Mouse (Mus musculus) hindbrain, embryonic 16.5 days (tissue): ENCODE data around the gene Il12rb1. TPM values are rescaled to one million over a fixed set of nuclear protein-coding genes. Genes with fewer than 3 reads are reported as not detected.

ENCODE experiments used
- ATAC-seq: fragments of 200-750 bp; cut with Nextera tagmentation; 2 replicates; pipeline ENCODE4 v1.8.0; 2017; ENCODE audit warnings: moderate TSS enrichment, moderate library complexity
- H3K27ac ChIP-seq: fragments of 300-500 bp; sonication (generic); 2 replicates; pipeline ENCODE4 v1.5.1; 2014; ENCODE audit warnings: low read depth, mild to moderate bottlenecking, control low read depth, low read length, moderate library complexity
- H3K27me3 ChIP-seq: fragments of 300-500 bp; sonication (generic); replicated peaks from 2 replicates; pipeline ENCODE4 v1.6.1; 2014; ENCODE audit warnings: low read length; ENCODE audit not compliant: control insufficient read depth, insufficient read depth
- H3K36me3 ChIP-seq: fragments of 300-500 bp; sonication (generic); 2 replicates; pipeline ENCODE4 v1.6.1; 2014; ENCODE audit warnings: mild to moderate bottlenecking, low read length, moderate library complexity, mixed read lengths; ENCODE audit not compliant: control insufficient read depth, insufficient read depth
- H3K4me1 ChIP-seq: fragments of 300-500 bp; sonication (generic); 2 replicates; pipeline ENCODE4 v1.6.1; 2014; ENCODE audit warnings: low read depth, low read length; ENCODE audit not compliant: control insufficient read depth, insufficient read depth
- H3K4me2 ChIP-seq: fragments of 300-500 bp; sonication (generic); 2 replicates; pipeline ENCODE4 v1.6.1; 2014; ENCODE audit warnings: mild to moderate bottlenecking, low read length, control low read depth, moderate library complexity
- H3K4me3 ChIP-seq: fragments of 300-500 bp; sonication (generic); 2 replicates; pipeline ENCODE4 v1.5.1; 2014; ENCODE audit warnings: mild to moderate bottlenecking, low read length, control low read depth, moderate library complexity
- H3K9ac ChIP-seq: fragments of 300-500 bp; sonication (generic); 2 replicates; pipeline ENCODE4 v1.6.1; 2014; ENCODE audit warnings: low read depth, mild to moderate bottlenecking, control low read depth, low read length, moderate library complexity
- H3K9me3 ChIP-seq: fragments of 300-500 bp; sonication (generic); 2 replicates; pipeline ENCODE4 v1.6.1; 2014; ENCODE audit warnings: mild to moderate bottlenecking, low read length, moderate library complexity; ENCODE audit not compliant: control insufficient read depth
- WGBS: fragments of 180-500 bp; shearing (Covaris S2); extraction: QIAGEN DNeasy Blood & Tissue Kit; methylation state at CpG from one replicate; pipeline ENCODE4 v1.1.7; 2014; 5-methylcytosine and 5-hydroxymethylcytosine counted together
- polyA plus RNA-seq: library from polyadenylated mRNA; unstranded; fragments of >200 nt; fragmentation: Nextera tagmentation; extraction: Ambion mirVana; gene quantifications from 2 replicates; pipeline ENCODE4 v1.2.1, GENCODE M21; 2015

Gene Il12rb1
- polyA plus RNA-seq, 1 experiment from 2014 or later, result 0.14 TPM

GRCm38 (mm10) chr8:70772075-70772474 is 36.2 kb upstream of the Il12rb1 start:
- H3K27me3 ChIP-seq, result no peaks in the 10 kb centered on the region
- H3K4me3 ChIP-seq, result no peak overlapping the region
- H3K36me3 ChIP-seq, result peaks cover 41% of the 10 kb centered on the region
- no peaks in the 10 kb centered on the region for H3K9me3 ChIP-seq
- peaks cover 34% of the 10 kb centered on the region for H3K4me1 ChIP-seq
- no peak overlapping the region for H3K9ac ChIP-seq
- H3K27ac ChIP-seq, result no peak overlapping the region
- H3K4me2 ChIP-seq, result no peak overlapping the region
- 95% methylated on average over 13 of the region's 13 CpGs for WGBS
- ATAC-seq, result no peak

DNA sequence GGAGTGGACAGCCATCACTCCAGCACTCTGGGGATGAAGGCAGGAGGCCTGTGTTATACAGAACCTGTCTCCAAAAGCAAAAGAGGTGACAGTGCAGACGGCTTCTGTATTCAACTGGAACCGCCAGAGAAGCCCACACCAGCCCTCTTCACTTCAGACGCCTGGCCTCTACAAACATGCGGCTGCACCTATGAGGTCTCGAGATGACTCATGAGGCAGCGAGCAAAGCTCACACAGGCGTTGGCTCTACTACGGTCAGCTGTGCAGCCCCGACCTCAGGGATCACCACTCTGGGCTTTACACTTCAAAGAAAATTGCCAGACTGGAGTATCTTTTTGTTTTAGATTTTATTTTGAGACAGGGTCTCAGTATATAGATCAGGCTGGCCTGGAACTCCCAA is 35.4 kb upstream of the Il12rb1 start:
- no peak overlapping the region for H3K4me3 ChIP-seq
- H3K36me3 ChIP-seq, result peaks cover 40% of the 10 kb centered on the region
- peak overlapping the region; percentile 27; the same call in 1 of the 2 replicates for H3K4me2 ChIP-seq
- H3K9me3 ChIP-seq, result no peaks in the 10 kb centered on the region
- no peaks in the 10 kb centered on the region for H3K27me3 ChIP-seq
- no peak for ATAC-seq
- H3K9ac ChIP-seq, result no peak overlapping the region
- H3K4me1 ChIP-seq, result peaks cover 39% of the 10 kb centered on the region
- 91% methylated on average over 9 of the region's 9 CpGs for WGBS
- H3K27ac ChIP-seq, result no peak overlapping the region

- ATAC-seq, result no peak
- H3K4me1 ChIP-seq, result peaks cover 44% of the 10 kb centered on the region
- peaks cover 38% of the 10 kb centered on the region for H3K36me3 ChIP-seq
- 60% methylated on average over 5 of the region's 5 CpGs for WGBS
- no peak overlapping the region for H3K4me3 ChIP-seq
- no peaks in the 10 kb centered on the region for H3K9me3 ChIP-seq
- no peaks in the 10 kb centered on the region for H3K27me3 ChIP-seq
- H3K9ac ChIP-seq, result peak overlapping the region; percentile 38; the same call in 1 of the 2 replicates
- H3K27ac ChIP-seq, result peak overlapping the region; percentile 68
- H3K4me2 ChIP-seq, result peak overlapping the region; percentile 27
These were observed 34.8 kb upstream of the Il12rb1 start for GRCm38 (mm10) chr8:70773410-70773809.

- Histone ChIP-seq H3K9ac (peak overlapping the region; percentile 38; the same call in 1 of the 2 replicates), H3K9me3 (no peaks in the 10 kb centered on the region), H3K27ac (peak overlapping the region; percentile 68), H3K36me3 (peaks cover 34% of the 10 kb centered on the region), H3K27me3 (no peaks in the 10 kb centered on the region), H3K4me3 (no peak overlapping the region), H3K4me1 (peaks cover 45% of the 10 kb centered on the region), H3K4me2 (peak overlapping the region; percentile 27; the same call in 1 of the 2 replicates)
- 37% methylated on average over 9 of the region's 9 CpGs for WGBS
- ATAC-seq, result no peak; the same call in 1 of the 2 replicates
These were observed 34.4 kb upstream of the Il12rb1 start for GRCm38 (mm10) chr8:70773833-70774232.

DNA sequence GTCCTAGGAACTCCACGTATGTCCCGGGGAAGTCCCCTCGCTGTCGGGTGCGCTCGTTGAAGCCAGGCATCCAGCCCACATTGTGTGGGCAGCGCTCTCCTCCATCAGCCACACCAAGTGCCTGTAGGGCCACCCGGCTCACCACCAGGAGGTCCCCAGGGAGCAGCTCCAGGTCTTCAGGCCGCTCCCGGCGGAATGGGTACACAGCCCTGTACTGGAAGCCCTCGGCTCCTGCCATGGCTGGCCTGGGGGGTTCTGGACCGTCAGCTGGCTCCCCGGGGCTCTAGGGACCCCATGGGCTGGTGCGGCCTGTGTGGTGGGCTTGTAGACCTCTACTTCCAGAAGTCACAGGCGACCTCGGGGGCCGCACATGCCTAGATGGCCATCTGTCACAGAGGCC is 33.5 kb upstream of the Il12rb1 start:
- no peaks in the 10 kb centered on the region for H3K9me3 ChIP-seq
- no peak for ATAC-seq
- no peaks in the 10 kb centered on the region for H3K27me3 ChIP-seq
- peaks cover 45% of the 10 kb centered on the region for H3K4me1 ChIP-seq
- no peak overlapping the region for H3K9ac ChIP-seq
- H3K27ac ChIP-seq, result no peak overlapping the region
- H3K36me3 ChIP-seq, result peaks cover 38% of the 10 kb centered on the region
- 94% methylated on average over 18 of the region's 18 CpGs for WGBS
- H3K4me2 ChIP-seq, result no peak overlapping the region
- H3K4me3 ChIP-seq, result no peak overlapping the region

GRCm38 (mm10) chr8:70775227-70775626 is 33.0 kb upstream of the Il12rb1 start:
- peak overlapping the region; percentile 89 for H3K9ac ChIP-seq
- no peaks in the 10 kb centered on the region for H3K9me3 ChIP-seq
- H3K4me2 ChIP-seq, result peak overlapping the region; percentile 73
- no peak overlapping the region for H3K27ac ChIP-seq
- WGBS, result 85% methylated on average over 5 of the region's 5 CpGs
- H3K4me1 ChIP-seq, result peaks cover 45% of the 10 kb centered on the region
- H3K27me3 ChIP-seq, result no peaks in the 10 kb centered on the region
- peaks cover 37% of the 10 kb centered on the region for H3K36me3 ChIP-seq
- no peak for ATAC-seq
- H3K4me3 ChIP-seq, result peak overlapping the region; percentile 68

GRCm38 (mm10) chr8:70775851-70776495 is 32.3 kb upstream of the Il12rb1 start:
- Histone ChIP-seq H3K4me3 (peak overlapping the region; percentile 68), H3K4me2 (peak overlapping the region; percentile 73), H3K36me3 (peaks cover 38% of the 10 kb centered on the region), H3K27me3 (no peaks in the 10 kb centered on the region), H3K9me3 (no peaks in the 10 kb centered on the region), H3K9ac (peak overlapping the region; percentile 89), H3K4me1 (peaks cover 45% of the 10 kb centered on the region), H3K27ac (peak overlapping the region; percentile 69)
- WGBS, result 2% methylated on average over 30 of the region's 34 CpGs
- no peak for ATAC-seq

GRCm38 (mm10) chr8:70776496-70777444 is 31.5 kb upstream of the Il12rb1 start, which contains the start of gene Pik3r2:
Gene Pik3r2, minus strand, starts transcription at chr8:70776713.
- Histone ChIP-seq H3K9me3 (no peaks in the 10 kb centered on the region), H3K27me3 (no peaks in the 10 kb centered on the region), H3K27ac (peak within 1 kb of the TSS; percentile 96), H3K9ac (peak within 1 kb of the TSS; percentile 89), H3K36me3 (peaks cover 36% of the 10 kb centered on the region), H3K4me2 (peak within 1 kb of the TSS; percentile 91), H3K4me3 (peak within 1 kb of the TSS; percentile 68), H3K4me1 (peaks cover 45% of the 10 kb centered on the region)
- ATAC-seq, result peak; percentile 94
- WGBS, result under 1% methylated on average over 91 of the region's 94 CpGs

- Histone ChIP-seq H3K4me2 (no peak overlapping the region), H3K4me1 (peaks cover 17% of the 10 kb centered on the region), H3K9ac (no peak overlapping the region), H3K27me3 (no peaks in the 10 kb centered on the region), H3K27ac (no peak overlapping the region), H3K36me3 (peaks cover 44% of the 10 kb centered on the region), H3K4me3 (no peak overlapping the region), H3K9me3 (no peaks in the 10 kb centered on the region)
- WGBS, result 84% methylated on average over 11 of the region's 11 CpGs
- ATAC-seq, result no peak
These were observed 28.2 kb upstream of the Il12rb1 start for GRCm38 (mm10) chr8:70780093-70780492.
